8 mouse cellular contexts compared by ENCODE assay signal in genomic region chr10:78245225-78245547, GRCm38 (mm10). TPM values are rescaled to one million over a fixed set of nuclear protein-coding genes. Genes with fewer than 3 reads are reported as not detected.
DNase-seq lines count a peak whose midpoint lies in the region; ATAC-seq and TF ChIP-seq lines count a peak whose summit lies in the region.

No protein-coding gene starts in this region.

- no peak for ATAC-seq in embryonic facial prominence, embryonic 12.5 days (ENCODE audit: insufficient number of reproducible peaks, insufficient read depth, low FRiP score, low TSS enrichment)
- ATAC-seq in intestine, embryonic 14.5 days (replicated peaks; ENCODE audit: low FRiP score, low TSS enrichment, low read depth), result peak; percentile 6; the same call in 1 of the 2 replicates
- ATAC-seq in neural tube, embryonic 12.5 days (ENCODE audit: low FRiP score, low read depth), result peak; percentile 42; the same call in 1 of the 2 replicates

- intact Hi-C loops in left cerebral cortex, adult 2 months (cut with DNase I), result loop anchor here (2.0 kb wide), 1 partner anchor 60 kb away; the partner anchor contains the start of gene Pwp2
- intact Hi-C loops in left cerebral cortex, postnatal 36 days (cut with DNase I), result no loop called here

- no peaks in the 10 kb centered on the region for H3K9me3 ChIP-seq in embryonic facial prominence, embryonic 12.5 days
- no peaks in the 10 kb centered on the region for H3K9me3 ChIP-seq in intestine, embryonic 14.5 days (ENCODE audit: control insufficient read depth, low read length)
- H3K9me3 ChIP-seq in neural tube, embryonic 12.5 days, result no peaks in the 10 kb centered on the region

- peaks cover 11% of the 10 kb centered on the region for H3K4me1 ChIP-seq in embryonic facial prominence, embryonic 12.5 days
- H3K4me1 ChIP-seq in intestine, embryonic 14.5 days (replicated peaks; ENCODE audit: control insufficient read depth, insufficient read depth, low read length), result peaks cover 15% of the 10 kb centered on the region
- H3K4me1 ChIP-seq in neural tube, embryonic 12.5 days, result peaks cover 17% of the 10 kb centered on the region

- peak overlapping the region; percentile 85 for H3K4me3 ChIP-seq in left cerebral cortex, adult 2 months
- peak overlapping the region; percentile 96 for H3K4me3 ChIP-seq in embryonic facial prominence, embryonic 12.5 days
- H3K4me3 ChIP-seq in intestine, embryonic 14.5 days (ENCODE audit: low read depth, low read length), result peak overlapping the region; percentile 78
- peak overlapping the region; percentile 95 for H3K4me3 ChIP-seq in neural tube, embryonic 12.5 days

- no peak for TF ChIP-seq CTCF in left cerebral cortex, adult 2 months (IDR thresholded peaks at IDR 0.05)

- no peaks in the 10 kb centered on the region for H3K27me3 ChIP-seq in embryonic facial prominence, embryonic 12.5 days
- no peaks in the 10 kb centered on the region for H3K27me3 ChIP-seq in intestine, embryonic 14.5 days (replicated peaks; ENCODE audit: control insufficient read depth, insufficient read depth, low read length)
- no peaks in the 10 kb centered on the region for H3K27me3 ChIP-seq in neural tube, embryonic 12.5 days (replicated peaks)

- no peaks in the 10 kb centered on the region for H3K36me3 ChIP-seq in embryonic facial prominence, embryonic 12.5 days
- H3K36me3 ChIP-seq in intestine, embryonic 14.5 days (ENCODE audit: control insufficient read depth, insufficient read depth, low read length), result no peaks in the 10 kb centered on the region
- H3K36me3 ChIP-seq in neural tube, embryonic 12.5 days, result no peaks in the 10 kb centered on the region

- peak overlapping the region; percentile 83 for H3K27ac ChIP-seq in left cerebral cortex, adult 2 months
- no peak overlapping the region for H3K27ac ChIP-seq in embryonic facial prominence, embryonic 12.5 days
- H3K27ac ChIP-seq in intestine, embryonic 14.5 days (ENCODE audit: low read depth), result no peak overlapping the region
- H3K27ac ChIP-seq in neural tube, embryonic 12.5 days, result no peak overlapping the region

- 16% methylated on average over 7 of the region's 7 CpGs for WGBS in embryonic facial prominence, embryonic 12.5 days
- 18% methylated on average over 7 of the region's 7 CpGs for WGBS in intestine, embryonic 14.5 days
- WGBS in neural tube, embryonic 12.5 days, result 22% methylated on average over 7 of the region's 7 CpGs

- peak overlapping the region; percentile 97 for H3K4me2 ChIP-seq in embryonic facial prominence, embryonic 12.5 days (replicated peaks)
- H3K4me2 ChIP-seq in intestine, embryonic 14.5 days (ENCODE audit: low read length), result peak overlapping the region; percentile 99
- peak overlapping the region; percentile 96 for H3K4me2 ChIP-seq in neural tube, embryonic 12.5 days (replicated peaks)

- no peak for DNase-seq in left cerebral cortex, adult 2 months (ENCODE audit: extremely low spot score in 1 of 2, low spot score in 2 of 2)
- no peak for DNase-seq in left cerebral cortex, postnatal 36 days (ENCODE audit: low spot score in 2 of 2)
- no peak for DNase-seq in intestine, embryonic 14.5 days (ENCODE audit: low spot score)
- no peak for DNase-seq in right cerebral cortex, postnatal 4 days
- DNase-seq in adrenal gland, postnatal 10 days, result no peak
- no peak for DNase-seq in kidney, postnatal 10 days

- H3K9ac ChIP-seq in embryonic facial prominence, embryonic 12.5 days, result peak overlapping the region; percentile 85; the same call in 1 of the 2 replicates
- peak overlapping the region; percentile 72 for H3K9ac ChIP-seq in intestine, embryonic 14.5 days (ENCODE audit: low read length)
- H3K9ac ChIP-seq in neural tube, embryonic 12.5 days, result peak overlapping the region; percentile 78

RNA-seq across cellular contexts. Expression of gene Trappc10, which starts 0.7 kb away (rescaled TPM):
- 10 to 100 TPM; 86.7 to 88.6 TPM for total RNA-seq in left cerebral cortex, adult 2 months (2021)
- 10 to 100 TPM; 82.3 to 89.2 TPM for total RNA-seq in left cerebral cortex, postnatal 36 days (2021)
- polyA plus RNA-seq in embryonic facial prominence, embryonic 12.5 days (2016; fragmentation: Nextera tagmentation; extraction: Ambion mirVana), result 17.4 and 18.6 TPM in 2 replicates
- polyA plus RNA-seq in intestine, embryonic 14.5 days (2014; fragmentation: Nextera tagmentation; extraction: Ambion mirVana), result 12.6 and 17.6 TPM in 2 replicates
- 24.9 and 28.6 TPM in 2 replicates for polyA plus RNA-seq in neural tube, embryonic 12.5 days (2016; fragmentation: Nextera tagmentation; extraction: Ambion mirVana)
- 10 to 100 TPM; 44.3 to 53.2 TPM for total RNA-seq in adrenal gland, postnatal 10 days (2021)
